Mouse (Mus musculus) ovary, adult 18-20 months (tissue): Measurements from ENCODE around the gene Lmf1.

Experiments used
- DNase-seq: peaks from one replicate; pipeline ENCODE4 v3.0.0; 2022; ENCODE audit warnings: low spot score, mixed read lengths

Lmf1 gene

GRCm38 (mm10) chr17:25578920-25579319, at the start of gene Lmf1:
Lmf1 (plus strand) TSS chr17:25579085.
- peak; percentile 95 for DNase-seq

GRCm38 (mm10) chr17:25530357-25531022, 48.4 kb upstream of the Lmf1 start:
- no peak for DNase-seq

DNA sequence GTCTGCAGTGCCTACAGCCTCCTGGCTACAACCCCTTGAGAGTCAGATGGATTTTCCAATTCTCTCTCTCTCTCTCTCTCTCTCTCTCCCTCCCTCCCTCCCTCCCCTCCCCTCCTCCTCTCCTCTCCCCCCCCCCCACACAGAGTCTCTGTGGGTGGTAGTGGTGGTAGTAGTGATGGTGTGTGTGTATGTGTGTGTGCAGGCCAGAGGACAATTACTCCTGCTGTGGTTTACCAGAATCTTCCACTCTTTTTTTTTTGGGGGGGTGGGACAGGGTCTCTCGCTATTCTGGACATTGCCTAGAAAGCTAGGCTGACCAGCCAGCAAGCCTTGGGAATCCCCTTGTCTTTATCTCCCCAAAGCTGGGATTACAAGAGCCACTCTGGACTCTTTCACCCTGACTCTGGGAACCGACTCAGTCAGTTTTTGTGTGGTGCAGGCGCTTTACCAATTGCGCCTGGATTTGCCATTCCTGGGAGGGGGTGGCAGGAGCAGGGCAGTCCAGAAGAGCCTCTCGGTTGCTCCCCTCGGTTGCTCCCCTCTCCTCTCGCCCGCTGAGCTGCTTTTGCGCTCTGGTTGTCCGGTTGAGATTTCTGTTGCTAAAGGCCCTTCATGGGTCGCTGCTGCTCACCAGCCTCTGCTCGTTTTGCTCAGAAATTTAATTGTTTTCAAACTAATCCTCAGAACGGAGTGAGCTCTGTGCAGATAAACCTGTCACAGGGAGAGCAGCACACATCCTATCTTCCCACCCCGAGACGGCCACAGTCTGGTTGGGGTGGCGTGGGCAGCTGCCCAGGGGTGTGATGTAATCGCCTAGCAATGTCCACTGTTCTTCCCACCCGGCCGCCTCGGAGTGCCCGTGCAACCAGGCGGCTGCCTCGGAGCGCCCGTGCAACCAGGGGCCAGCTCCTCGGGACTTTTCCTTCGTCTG, 39.7 kb upstream of the Lmf1 start:
- peak; percentile 43 for DNase-seq

GRCm38 (mm10) chr17:25540731-25541130, 38.2 kb upstream of the Lmf1 start:
- DNase-seq: no peak

- DNase-seq: no peak
Observed at GRCm38 (mm10) chr17:25541768-25542167, 37.1 kb upstream of the Lmf1 start.

GRCm38 (mm10) chr17:25547026-25547425, 31.9 kb upstream of the Lmf1 start:
- DNase-seq: no peak

- DNase-seq: no peak
Observed at GRCm38 (mm10) chr17:25550020-25550419, 28.9 kb upstream of the Lmf1 start.

DNA sequence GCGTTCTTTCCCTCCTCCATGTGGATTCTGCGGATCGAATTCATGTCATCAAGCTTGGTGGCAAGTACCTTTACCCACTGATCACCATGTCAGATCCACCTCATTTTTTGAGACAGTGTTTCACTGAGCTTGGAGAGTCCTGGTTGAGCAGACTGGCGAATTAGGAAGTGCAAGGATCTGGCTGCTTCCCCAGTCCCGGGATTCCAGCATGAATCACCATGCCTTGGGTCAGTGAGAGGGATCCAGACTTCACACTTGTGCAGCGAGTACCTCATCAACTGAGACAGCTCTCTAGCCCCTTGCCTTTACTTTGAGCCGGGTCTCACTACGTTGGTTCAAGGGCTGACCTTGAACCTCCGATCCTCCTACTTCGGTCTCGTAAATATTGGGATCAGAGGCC, 27.6 kb upstream of the Lmf1 start:
- DNase-seq: no peak

GRCm38 (mm10) chr17:25555159-25555558, 23.7 kb upstream of the Lmf1 start:
- no peak for DNase-seq

GRCm38 (mm10) chr17:25555666-25556629, 22.9 kb upstream of the Lmf1 start:
- no peak for DNase-seq

DNA sequence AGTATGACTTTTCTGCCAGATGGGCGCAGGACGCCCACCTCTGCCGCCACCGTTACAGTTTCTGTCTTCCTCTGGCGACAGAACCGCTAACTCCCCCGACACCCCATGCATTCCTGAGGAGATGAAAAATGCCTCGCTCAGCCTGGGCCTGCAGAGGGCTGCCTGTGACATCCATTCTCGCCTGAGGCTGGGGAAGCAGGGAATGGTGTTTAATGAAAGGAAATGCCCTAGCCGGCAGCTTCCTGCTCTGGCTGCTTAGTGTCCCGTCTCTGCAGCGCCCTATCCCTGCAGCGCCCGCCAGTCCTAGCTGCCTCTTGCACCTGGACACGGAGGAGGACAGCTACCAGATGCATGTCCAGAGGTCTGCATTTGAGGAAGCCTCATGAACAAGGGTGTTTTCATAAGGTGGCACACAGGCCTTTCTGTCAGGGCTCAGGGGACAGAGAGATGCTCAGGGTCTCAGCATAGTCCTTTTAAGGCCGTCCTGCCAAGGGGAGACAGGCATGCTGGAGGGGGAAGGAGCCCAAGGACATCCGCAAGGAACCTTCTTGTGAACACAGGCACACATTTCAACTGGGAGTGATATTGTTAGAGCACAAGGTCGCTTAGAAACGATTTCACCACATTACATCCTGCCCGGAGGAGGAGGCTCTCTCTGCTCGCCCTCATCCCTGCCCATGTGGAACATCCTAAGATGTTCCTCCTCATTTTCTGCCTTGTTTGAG, 22.1 kb upstream of the Lmf1 start:
- no peak for DNase-seq

GRCm38 (mm10) chr17:25559634-25560033, 19.3 kb upstream of the Lmf1 start:
- no peak for DNase-seq

GRCm38 (mm10) chr17:25560554-25561222, 18.2 kb upstream of the Lmf1 start:
- DNase-seq: no peak

DNA sequence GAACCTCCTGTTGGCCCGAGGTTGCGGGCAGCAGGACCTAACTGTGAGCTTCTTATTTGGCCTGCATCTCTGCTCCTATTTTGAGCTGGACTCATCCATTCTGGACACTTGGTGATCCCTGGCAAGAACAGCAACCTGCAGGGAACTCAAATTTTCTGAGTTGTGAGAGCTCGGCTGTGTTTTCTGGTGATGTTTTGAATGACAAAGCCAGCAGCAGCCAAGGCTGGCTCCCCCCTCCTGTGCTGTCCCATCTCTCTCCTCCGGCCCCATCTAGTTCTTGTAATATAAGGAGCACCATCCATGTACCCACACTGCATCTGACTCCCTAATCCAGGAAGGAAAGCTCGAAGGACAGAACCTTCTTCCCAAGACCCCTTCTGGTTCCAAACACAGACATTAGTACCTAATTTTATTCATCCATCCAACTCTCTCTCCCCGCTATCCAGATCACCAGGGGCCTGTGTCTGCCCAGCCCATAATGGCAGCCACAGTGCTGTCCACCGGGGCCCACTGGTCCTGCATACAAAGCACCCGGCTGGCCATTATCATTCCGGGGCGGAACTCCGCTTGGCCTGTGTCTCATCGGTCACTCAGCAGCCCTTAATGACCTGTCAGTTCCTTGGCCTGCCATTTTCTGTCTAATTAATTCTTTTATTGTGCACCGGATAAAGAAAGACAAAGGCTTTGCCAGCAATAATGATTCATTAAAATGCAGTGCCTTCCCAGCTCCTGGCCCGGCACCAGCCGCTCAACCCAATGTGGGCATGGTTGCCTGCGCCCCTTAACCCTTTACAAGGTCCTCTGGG, 17.5 kb upstream of the Lmf1 start:
- no peak for DNase-seq

GRCm38 (mm10) chr17:25564481-25564880, 14.4 kb upstream of the Lmf1 start:
- no peak for DNase-seq

DNA sequence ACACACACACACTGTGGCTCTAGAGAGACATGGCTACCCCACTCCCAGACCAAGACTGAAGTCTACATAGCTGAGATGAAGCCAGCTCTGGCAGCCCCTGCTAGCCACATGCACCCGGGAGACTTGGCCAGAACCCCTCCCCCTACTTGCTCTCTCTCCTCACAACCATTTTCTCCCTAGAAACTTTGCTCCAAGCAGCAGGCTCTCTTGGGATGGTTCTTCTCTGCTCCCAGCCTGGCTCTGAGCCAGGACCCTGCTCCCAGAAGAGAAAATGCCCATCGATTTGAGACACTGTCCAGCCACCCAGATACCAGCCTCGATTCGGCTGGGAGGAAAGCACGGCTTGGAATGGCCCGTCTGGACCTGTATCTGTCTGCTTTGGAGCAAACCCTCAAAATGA, 13.6 kb upstream of the Lmf1 start:
- DNase-seq: no peak

GRCm38 (mm10) chr17:25565860-25566600, 12.9 kb upstream of the Lmf1 start:
- no peak for DNase-seq

GRCm38 (mm10) chr17:25567261-25567660, 11.6 kb upstream of the Lmf1 start:
- no peak for DNase-seq

- DNase-seq: no peak
Observed at GRCm38 (mm10) chr17:25567745-25568144, 11.1 kb upstream of the Lmf1 start.
